In genomic region chr4:104988102-104988501, GRCm38 (mm10) we compare ENCODE assay signal across 12 mouse cellular contexts.
A peak's percentile ranks its signal among the peaks of the same experiment; 100 is the strongest.
DNase-seq lines count a peak whose midpoint lies in the region; TF ChIP-seq lines count a peak whose summit lies in the region.
"Had no signal": no experiment of that assay in that cellular context is flagged by ENCODE, and none has a peak within 500 bp of the region (broad histone marks: within the 10 kb centered on the region; RNA-seq: fewer than 3 reads in every experiment).

No protein-coding gene starts in this region.

- TF ChIP-seq POLR2A in heart, adult 2 months (IDR thresholded peaks at IDR 0.05; ENCODE audit: insufficient read depth, low read depth, low read length), result no peak
- no peak for TF ChIP-seq POLR2A in kidney, adult 2 months (IDR thresholded peaks at IDR 0.05; ENCODE audit: low read depth, low read length)

- intact Hi-C loops in heart, adult 2 months (cut with DNase I), result no loop called here

- H3K36me3 ChIP-seq in heart, adult 2 months (ENCODE audit: control insufficient read depth, insufficient read depth, low read length), result no peaks in the 10 kb centered on the region
- H3K36me3 ChIP-seq in kidney, adult 2 months (ENCODE audit: control insufficient read depth, insufficient read depth, low read length), result no peaks in the 10 kb centered on the region
- H3K36me3 ChIP-seq in forebrain, embryonic 10.5 days (replicated peaks), result no peaks in the 10 kb centered on the region
- H3K36me3 ChIP-seq: heart, embryonic 10.5 days; hindbrain, embryonic 10.5 days; limb, embryonic 10.5 days had no signal

- H3K9me3 ChIP-seq in forebrain, embryonic 10.5 days, result no peaks in the 10 kb centered on the region
- H3K9me3 ChIP-seq: heart, embryonic 10.5 days; hindbrain, embryonic 10.5 days; limb, embryonic 10.5 days had no signal

- no peaks in the 10 kb centered on the region for H3K4me1 ChIP-seq in heart, adult 2 months (ENCODE audit: control insufficient read depth, insufficient read depth, low read length)
- H3K4me1 ChIP-seq in kidney, adult 2 months (ENCODE audit: control insufficient read depth, insufficient read depth, low read length), result peaks cover 23% of the 10 kb centered on the region; the same call in 1 of the 2 replicates
- H3K4me1 ChIP-seq in forebrain, embryonic 10.5 days, result peaks cover 7% of the 10 kb centered on the region
- H3K4me1 ChIP-seq: heart, embryonic 10.5 days; limb, embryonic 10.5 days had no signal

- no peak overlapping the region for H3K4me3 ChIP-seq in heart, adult 2 months
- H3K4me3 ChIP-seq in kidney, adult 2 months (ENCODE audit: insufficient read depth, low read depth, low read length), result no peak overlapping the region
- no peak overlapping the region for H3K4me3 ChIP-seq in forebrain, embryonic 10.5 days
- H3K4me3 ChIP-seq: heart, embryonic 10.5 days; hindbrain, embryonic 10.5 days; limb, embryonic 10.5 days had no signal

- no peaks in the 10 kb centered on the region for H3K27me3 ChIP-seq in heart, adult 2 months (ENCODE audit: control insufficient read depth, insufficient read depth, low read length)
- H3K27me3 ChIP-seq in kidney, adult 2 months (replicated peaks; ENCODE audit: control insufficient read depth, insufficient read depth, low read length), result no peaks in the 10 kb centered on the region
- H3K27me3 ChIP-seq in forebrain, embryonic 10.5 days (ENCODE audit: poor library complexity, severe bottlenecking), result no peaks in the 10 kb centered on the region

- peak; percentile 82 for DNase-seq in heart, adult 11 months
- no peak for DNase-seq in heart, adult 2 months
- peak; percentile 49 for DNase-seq in adrenal gland, adult 2 months
- peak; percentile 26 to 41 for DNase-seq in cerebellum, postnatal 10 days
- peak; percentile 26 to 30 for DNase-seq in urinary bladder, postnatal 36 days (ENCODE audit: low spot score in 2 of 2)
- no peak for DNase-seq in kidney, adult 2 months
- no peak for DNase-seq in forebrain, embryonic 10.5 days (ENCODE audit: extremely low spot score, low spot score)
- no peak for DNase-seq in c-Kit-positive CD71-positive TER-119-positive erythroid progenitor cells, embryonic 14.5 days (ENCODE audit: low spot score)
- DNase-seq: kidney, adult 18-20 months had no signal

- H3K27ac ChIP-seq in heart, adult 2 months, result no peak overlapping the region
- no peak overlapping the region for H3K27ac ChIP-seq in kidney, adult 2 months (ENCODE audit: insufficient read depth, low read depth, low read length)
- H3K27ac ChIP-seq in forebrain, embryonic 10.5 days, result no peak overlapping the region
- H3K27ac ChIP-seq: heart, embryonic 10.5 days; hindbrain, embryonic 10.5 days; limb, embryonic 10.5 days had no signal

- TF ChIP-seq EP300 in heart, adult 2 months (IDR thresholded peaks at IDR 0.05; ENCODE audit: insufficient read depth, low read depth, low read length), result no peak

- no peak overlapping the region for H3K9ac ChIP-seq in heart, adult 2 months (ENCODE audit: low read depth, low read length)

- H3K79me2 ChIP-seq in heart, adult 2 months (replicated peaks; ENCODE audit: control insufficient read depth, insufficient read depth, low read length), result no peaks in the 10 kb centered on the region

- 67% methylated on average over 5 of the region's 5 CpGs for WGBS in heart, adult 2 months
- WGBS in kidney, adult 2 months, result 64% methylated on average over 5 of the region's 5 CpGs
- WGBS in forebrain, embryonic 10.5 days, result 87% methylated on average over 5 of the region's 5 CpGs

- no peak for TF ChIP-seq CTCF in heart, adult 2 months (IDR thresholded peaks at IDR 0.05)
- TF ChIP-seq CTCF in kidney, adult 2 months (conservative IDR thresholded peaks at IDR 0.05; ENCODE audit: insufficient read depth, insufficient read length, low read depth, low read length), result no peak

Comparison
In these comparisons a context has a peak if more than half of its experiments do, and no peak if none do; other contexts are left out.
1. DNase-seq: peak in heart, adult 11 months (single experiment), adrenal gland, adult 2 months (single experiment), cerebellum, postnatal 10 days (2 of 2) and urinary bladder, postnatal 36 days (2 of 2); none in heart, adult 2 months (0 of 2), kidney, adult 2 months (single experiment), forebrain, embryonic 10.5 days (single experiment) and c-Kit-positive CD71-positive TER-119-positive erythroid progenitor cells, embryonic 14.5 days (single experiment).